Mouse (Mus musculus): Measurements from ENCODE around the gene Pla1a.
A peak's percentile ranks its signal among the peaks of the same experiment; 100 is the strongest.

Pla1a gene

DNA sequence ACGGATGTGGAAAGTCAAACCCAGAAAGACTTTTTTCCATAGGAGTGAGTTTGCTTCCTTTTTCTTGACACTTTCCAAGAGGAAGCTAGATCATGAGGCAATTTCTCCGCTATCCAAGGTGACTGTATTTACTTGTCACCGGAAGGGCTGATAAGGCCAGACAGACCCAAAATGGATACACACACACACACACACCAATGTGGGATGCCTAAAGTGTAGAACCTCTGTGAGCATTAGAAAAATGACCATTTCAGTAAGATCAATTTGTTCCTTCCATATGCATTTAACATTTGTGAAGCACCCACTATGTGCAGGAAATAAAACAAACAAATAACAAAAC is 69.7 kb downstream of the Pla1a start:
- no peak for DNase-seq

DNA sequence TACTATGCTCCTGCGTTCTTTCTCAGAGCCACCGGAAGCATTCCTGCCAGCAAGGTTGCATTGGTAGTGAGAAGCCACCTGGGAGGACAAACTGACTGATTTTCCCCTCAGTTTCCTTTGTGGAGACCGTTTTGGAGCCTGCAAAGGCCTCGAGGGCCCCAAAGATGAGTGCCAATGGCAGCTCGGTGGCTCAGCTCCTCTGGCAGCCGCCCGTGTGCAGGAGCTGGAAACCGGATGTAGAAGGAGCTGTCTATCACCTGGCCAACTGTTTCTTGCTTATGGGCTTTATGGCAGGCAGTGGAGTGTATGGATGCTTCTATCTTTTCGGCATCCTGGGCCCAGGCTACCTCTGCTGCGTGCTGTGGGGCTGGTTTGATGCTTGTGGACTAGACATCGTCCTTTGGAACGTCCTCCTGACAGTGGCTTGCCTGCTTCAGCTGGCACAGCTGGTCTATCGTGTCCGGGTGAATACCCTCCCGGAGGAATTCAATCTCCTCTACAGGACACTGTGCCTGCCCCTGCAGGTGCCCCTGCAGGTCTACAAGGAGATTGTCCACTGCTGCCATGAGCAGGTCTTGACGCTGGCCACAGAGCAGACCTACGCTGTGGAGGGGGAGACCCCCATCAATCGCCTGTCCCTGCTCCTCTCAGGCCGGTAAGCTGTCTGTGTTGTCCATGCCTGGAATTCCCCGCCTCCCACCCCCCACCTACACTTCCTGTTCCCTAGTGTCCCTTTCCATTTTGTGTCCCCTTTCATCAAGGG is 70.3 kb downstream of the Pla1a start:
- no peak for DNase-seq

DNA sequence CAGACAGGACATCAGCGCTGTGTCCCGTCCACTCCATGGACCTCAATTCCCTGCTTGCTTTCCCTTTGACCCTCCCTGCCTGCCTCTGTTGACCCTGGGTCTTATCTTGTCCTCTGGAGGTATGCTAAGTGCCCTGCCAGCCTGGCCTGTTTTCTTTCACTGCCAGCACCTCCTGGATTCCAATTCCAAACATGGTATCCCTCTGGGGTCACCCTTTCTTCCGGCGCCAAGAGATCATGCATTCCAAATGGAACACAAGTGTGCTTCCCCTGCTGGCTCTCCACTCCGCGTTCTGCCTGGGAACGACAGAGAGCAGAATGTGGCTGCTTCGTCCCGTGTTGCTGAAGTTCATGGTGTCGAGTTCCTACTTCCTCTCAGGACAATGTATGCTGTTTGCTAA is 71.0 kb downstream of the Pla1a start, which contains the start of gene Popdc2:
Gene Popdc2, plus strand, starts transcription at position 277 of the 400 bp plus-strand sequence.
- no peak for DNase-seq

DNA sequence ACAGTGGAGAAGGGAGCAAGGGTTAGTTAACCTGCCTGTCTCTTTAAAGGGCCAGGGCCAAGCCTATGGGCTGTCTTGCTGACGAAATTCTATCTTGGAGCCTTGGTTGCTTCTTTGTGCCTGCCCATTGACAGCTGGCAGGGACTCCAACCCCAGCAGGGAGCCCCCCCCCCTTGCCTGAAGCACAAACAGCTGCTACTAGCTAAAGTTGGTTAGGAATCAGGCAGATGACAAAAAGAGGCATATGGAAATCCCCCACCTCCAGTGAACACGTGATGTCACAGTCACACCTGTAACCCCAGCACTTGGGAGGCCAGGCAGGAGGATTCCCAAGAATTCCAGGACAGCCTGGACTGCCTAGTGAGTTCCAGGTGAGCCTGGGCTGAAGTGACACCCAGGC is 72.6 kb downstream of the Pla1a start:
- no peak for DNase-seq

DNA sequence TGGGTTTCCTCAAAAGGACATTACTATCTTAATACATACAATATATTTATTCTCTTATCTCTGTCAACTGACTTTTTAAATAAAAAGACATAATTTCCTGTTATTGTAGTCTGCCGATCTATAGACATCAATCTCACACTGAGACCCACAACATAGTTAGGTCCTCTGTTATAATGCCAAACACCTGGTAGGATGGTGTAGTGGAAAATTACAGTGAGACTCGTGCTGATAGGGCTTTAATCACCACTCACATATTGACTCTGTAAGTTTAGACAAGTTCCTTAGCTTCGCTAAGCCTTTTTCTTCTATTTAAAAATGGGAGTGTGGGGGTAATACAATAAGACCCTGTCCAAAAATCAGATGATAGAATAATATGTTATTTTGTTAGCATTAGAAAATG is 73.1 kb downstream of the Pla1a start:
- DNase-seq: no peak

DNA sequence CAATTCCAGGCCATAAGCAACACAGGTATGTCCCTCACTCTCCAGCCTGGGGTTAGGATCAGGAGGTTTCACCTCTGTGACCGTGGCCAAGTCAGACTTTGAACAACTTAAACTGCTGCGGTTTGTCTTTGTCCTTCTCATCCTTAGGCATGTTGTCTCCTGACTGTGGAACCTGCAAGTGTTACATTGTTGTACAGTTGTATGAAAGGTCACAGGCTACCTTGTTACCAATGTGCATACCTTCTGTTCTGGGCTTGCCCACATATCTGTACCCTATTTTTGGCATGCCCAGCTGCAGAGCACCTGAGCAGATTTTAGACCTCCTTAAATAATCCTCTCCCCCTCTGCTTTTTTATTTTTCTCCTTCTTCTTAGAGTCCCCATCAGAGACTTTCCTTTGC is 73.7 kb downstream of the Pla1a start:
- no peak for DNase-seq

DNA sequence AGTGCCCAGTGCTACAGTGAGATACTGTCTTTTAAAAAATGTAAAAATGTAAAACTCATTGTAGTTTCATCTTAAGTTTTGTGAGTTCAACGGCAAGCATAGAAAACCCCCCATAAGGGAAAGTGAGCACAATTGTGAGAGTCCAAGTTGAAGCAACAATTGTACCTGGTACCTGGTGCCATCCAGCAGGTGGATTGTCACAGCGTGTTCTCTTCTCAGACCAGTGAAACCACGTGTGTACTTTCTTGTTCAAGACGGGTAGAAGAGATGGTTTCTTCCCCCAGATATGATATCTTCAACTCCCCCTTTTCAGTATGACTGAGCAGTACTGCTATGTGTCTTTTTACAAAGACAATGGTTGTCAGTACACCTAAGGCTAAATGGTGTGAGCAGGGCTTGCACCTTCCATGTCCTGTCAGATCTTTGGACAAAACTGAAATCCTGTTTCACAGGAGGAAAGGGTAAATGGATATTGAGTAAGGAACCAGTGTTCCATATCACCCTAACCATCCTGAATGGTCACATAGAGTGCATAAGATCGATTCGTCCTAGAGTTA is 74.6 kb downstream of the Pla1a start:
- no peak for DNase-seq

DNA sequence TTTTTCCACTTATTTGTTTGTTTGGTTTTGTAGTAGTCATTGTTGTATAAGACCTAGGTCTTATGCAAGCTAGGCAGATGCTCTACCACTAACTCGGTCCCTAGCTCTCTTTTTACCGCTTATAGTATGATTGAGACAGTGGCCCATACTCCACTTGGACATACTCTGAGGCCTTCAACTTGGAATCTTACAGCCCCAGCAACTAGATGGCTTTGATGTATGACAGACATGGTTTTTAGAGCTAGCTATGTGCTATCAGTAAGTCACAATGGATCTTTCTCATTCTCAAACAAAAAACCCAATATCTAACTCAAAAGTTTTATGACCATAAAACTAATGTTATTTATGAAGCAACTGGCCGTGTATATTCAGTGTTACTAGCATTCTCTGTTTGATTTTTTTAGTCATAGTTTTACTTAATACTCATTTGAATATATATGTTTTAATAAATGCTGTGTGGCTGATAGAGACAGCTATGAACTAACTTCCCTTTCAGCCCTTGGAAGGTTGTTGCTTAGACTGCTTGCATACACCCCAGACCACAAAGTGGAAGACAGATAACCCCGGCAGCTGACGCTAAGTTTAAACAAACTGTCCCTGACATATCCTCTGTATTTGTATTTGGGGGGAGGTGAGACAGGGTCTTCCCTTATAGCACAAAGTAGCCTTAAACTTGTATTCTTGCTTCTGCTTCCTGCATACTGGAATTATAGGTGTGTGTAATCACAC is 78.6 kb downstream of the Pla1a start:
- DNase-seq: no peak

DNA sequence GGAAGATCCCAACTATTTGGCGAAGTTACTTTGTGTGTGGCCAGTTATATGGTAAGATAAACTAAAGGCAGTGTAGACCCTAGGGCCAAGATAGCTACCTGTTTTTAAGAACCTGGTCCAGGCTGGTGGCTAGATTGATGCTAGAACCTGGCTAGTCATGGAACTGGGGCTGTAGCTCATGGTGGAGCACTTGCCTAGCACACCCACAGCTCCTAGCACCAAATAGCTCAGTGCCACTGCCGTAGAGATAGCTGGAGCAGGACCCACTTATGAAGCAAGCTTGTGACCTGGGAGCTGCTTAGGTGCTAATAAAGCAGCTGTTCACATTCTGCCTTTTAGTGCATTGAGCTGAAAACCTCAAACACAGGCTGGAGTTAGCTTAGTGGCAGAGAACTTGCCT is 79.3 kb downstream of the Pla1a start:
- DNase-seq: no peak

DNA sequence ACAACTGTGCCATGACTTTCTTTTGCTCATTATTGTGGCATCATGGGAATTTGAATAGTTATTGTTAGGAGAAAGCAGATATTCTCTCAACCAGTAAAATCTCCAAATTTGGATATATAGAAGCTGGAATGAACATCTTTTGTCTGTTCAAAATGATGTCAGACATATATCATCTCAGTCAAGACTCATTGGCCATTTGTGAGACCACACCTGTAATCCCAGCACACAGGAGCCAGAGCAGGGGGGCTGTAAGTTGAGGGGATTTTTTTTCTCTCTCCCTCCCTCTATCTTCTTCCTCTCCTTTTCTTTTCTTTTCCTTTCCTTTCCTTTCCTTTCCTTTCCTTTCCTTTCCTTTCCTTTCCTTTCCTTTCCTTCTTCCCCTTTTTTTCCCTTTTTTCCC is 80.1 kb downstream of the Pla1a start:
- DNase-seq: no peak

DNA sequence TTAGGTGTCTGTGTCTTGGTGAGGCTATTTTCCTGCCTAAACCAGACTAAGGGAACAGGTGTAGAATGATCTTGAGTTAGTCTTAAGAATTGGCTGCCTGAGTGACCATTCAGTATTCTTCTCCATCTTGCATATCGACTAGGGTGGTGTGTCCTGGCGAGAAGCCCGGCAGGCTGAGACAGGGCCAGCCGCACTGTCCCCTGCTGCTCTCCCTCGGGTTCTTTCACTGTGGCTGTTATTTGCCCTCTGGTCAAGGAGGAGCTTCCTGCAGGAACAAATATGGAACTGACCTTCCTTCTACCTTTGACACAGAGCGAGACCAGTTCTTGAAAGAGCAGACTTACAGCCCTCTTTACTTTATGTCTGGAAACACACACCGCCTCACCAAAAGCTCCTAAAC is 80.9 kb downstream of the Pla1a start:
- no peak for DNase-seq

DNA sequence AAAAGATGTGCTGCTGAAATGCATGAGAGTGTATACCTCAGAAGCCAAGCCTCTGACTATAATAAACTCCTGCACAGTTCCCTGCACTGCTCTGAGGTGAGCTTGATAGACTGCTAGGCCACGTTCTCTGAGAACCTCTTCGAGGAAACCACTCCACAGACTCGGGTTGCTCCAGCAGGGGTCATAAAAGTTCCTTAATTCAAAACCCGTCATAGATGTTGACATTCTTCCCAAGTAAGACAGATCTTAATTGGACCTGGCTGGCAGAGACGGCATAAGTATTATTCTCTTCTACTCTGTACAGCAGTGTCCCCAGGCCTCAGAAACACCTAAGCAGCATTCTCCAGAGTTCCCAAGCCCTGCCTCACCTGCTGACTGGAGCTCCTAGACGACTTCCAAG is 82.0 kb downstream of the Pla1a start:
- DNase-seq: no peak

DNA sequence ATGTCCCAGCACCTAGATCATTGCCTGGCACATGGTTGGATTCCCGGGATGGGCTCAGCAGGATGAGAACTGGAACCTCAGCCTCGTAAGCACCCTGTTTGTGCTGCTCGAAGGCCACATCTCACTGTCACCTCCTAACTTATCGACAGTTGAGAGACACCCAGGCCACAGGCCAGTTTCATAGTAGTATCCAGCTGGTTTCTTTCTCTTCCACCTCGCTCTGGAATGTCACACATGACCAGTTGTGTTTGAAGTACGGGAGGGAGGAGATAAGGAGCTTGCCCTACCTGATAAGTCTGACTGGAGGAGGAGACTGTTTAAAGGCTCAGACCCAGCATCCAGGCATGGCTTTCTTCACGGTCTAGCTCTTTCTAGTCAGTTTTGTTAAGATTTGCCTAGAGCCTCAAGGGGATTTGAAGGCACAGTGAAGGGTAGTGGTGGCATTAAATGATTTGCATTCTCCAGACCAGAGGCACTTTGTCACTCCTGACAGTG is 82.5 kb downstream of the Pla1a start:
- DNase-seq: no peak

DNA sequence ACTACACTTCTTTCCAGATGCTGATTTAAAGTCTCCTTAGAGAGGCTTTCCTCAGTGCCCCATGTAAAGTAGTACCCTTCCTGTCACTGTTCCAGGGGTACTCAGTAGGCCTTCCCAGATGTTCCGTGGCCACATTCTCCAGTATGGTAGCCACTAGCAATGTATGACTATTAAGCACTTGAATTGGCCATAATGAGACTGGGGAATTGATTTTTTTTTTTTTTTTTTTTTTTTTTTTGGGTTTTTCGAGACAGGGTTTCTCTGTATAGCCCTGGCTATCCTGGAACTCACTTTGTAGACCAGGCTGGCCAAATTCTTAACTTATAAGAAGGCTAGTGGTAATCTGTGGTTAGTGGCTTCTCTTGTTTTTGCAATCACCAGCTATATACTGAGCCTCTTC is 83.1 kb downstream of the Pla1a start:
- no peak for DNase-seq

DNA sequence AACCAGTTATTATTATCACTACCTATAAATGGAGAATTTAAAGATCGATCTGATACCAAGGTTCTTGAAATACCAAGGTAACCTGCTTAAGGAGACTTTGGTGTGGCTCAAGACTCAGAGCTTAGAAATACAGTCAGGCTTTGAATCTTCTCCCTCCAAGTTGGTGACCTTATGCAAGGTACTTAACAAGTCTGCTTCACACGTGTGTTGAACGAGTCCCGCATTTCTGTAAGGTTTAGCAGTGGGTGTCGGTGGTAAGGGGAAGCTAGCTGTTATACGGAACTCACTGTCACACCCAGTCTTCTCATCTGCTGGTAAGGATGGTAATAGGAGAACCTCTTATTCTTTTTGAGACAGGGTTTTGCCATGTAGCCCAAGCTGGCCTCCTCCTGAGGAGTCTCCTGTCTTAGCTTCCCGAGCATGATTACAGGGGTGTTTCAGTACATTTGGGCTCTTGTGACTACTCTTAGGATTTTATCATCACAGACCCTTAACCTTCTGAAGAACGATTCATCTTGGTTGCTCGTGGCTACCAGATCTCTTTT is 84.7 kb downstream of the Pla1a start:
- DNase-seq: no peak

DNA sequence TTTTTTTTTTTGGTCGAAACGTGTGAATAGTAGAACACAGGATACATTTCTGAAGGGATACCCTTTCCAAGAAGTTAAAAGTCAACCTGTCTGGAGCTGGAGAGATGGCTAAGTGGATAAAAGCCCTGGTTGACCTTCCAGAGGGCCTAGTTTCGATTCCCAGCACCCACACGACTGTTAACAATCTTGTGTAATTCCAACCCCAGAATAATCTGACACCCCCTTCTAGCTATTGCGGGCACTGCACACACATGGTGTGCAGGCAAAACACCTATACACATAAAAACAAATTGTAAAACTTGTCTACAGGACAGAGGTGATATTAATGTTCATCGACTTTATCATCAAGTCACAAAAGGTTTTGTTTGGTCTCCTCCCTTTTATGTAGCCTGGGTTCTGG is 85.4 kb downstream of the Pla1a start:
- no peak for DNase-seq

DNA sequence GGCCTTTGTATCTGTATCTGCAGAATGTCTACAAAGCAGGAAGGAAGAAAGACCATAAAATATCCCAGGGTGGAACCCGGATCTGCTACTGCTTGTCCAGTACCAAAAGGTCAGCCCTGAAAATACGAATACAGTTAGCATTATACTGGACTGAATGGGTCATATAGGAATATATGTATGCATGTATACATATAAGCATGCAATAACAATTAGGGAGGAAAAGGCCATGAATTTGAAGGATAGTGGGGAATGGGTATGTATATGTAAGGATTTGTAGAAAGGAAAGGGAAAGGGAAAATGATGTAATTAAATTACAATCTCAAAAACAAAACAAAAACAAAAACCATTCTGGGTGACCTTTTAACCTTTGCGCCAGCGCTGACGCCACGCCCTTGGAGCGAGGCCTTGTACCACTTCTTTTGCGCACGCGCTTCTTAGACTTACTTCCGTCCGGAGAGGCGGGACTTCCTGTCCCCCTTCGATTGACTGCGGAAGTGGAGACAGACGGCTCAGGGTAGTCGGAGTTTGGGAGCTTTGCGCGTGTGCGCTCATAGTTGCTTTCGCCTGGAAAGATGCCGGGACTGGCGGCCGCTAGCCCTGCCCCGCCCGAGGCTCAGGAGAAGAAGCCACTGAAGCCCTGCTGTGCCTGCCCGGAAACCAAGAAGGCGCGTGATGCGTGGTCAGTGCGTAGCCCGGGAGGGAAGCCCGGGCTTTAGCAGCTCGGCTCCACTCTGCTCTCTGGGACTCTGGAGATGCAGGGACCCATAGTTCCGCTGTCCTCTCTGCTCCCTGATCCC is 86.2 kb downstream of the Pla1a start, which contains the start of the genes Cox17 and Gm21987:
Gene Cox17, plus strand, starts transcription at position 463 of the 797 bp plus-strand sequence.
Gene Gm21987, plus strand, starts transcription at position 512 of the 797 bp plus-strand sequence.
- DNase-seq: peak; percentile 96
